Mouse (Mus musculus): ENCODE results near the gene Fam19a2.

Fam19a2 gene

GRCm38 (mm10) chr10:123572342-123573070 lies 308.7 kb downstream of the Fam19a2 start:
- no peak for DNase-seq

GRCm38 (mm10) chr10:123577823-123578222 lies 314.0 kb downstream of the Fam19a2 start:
- no peak for DNase-seq

GRCm38 (mm10) chr10:123579012-123579411 lies 315.2 kb downstream of the Fam19a2 start:
- no peak for DNase-seq

- no peak for DNase-seq
These were observed 331.2 kb downstream of the Fam19a2 start for GRCm38 (mm10) chr10:123595043-123595442.

GRCm38 (mm10) chr10:123597059-123597458 lies 333.3 kb downstream of the Fam19a2 start:
- DNase-seq, result no peak

- DNase-seq, result peak; percentile 6
These were observed 341.9 kb downstream of the Fam19a2 start for GRCm38 (mm10) chr10:123605671-123606070.

GRCm38 (mm10) chr10:123626691-123627090 lies 362.9 kb downstream of the Fam19a2 start:
- no peak for DNase-seq

- no peak for DNase-seq
These were observed 365.5 kb downstream of the Fam19a2 start for GRCm38 (mm10) chr10:123629248-123629744.

GRCm38 (mm10) chr10:123632029-123632428 lies 368.2 kb downstream of the Fam19a2 start:
- DNase-seq, result no peak

- DNase-seq, result no peak
These were observed 372.9 kb downstream of the Fam19a2 start for GRCm38 (mm10) chr10:123636655-123637054.

GRCm38 (mm10) chr10:123637496-123637895 lies 373.7 kb downstream of the Fam19a2 start:
- no peak for DNase-seq

- DNase-seq, result no peak
These were observed 381.8 kb downstream of the Fam19a2 start for GRCm38 (mm10) chr10:123645568-123645967.

- no peak for DNase-seq
These were observed 407.4 kb downstream of the Fam19a2 start for GRCm38 (mm10) chr10:123671208-123671607.

GRCm38 (mm10) chr10:123678284-123678864 lies 414.6 kb downstream of the Fam19a2 start:
- DNase-seq, result no peak

- DNase-seq, result no peak
These were observed 419.0 kb downstream of the Fam19a2 start for GRCm38 (mm10) chr10:123682718-123683255.

- DNase-seq, result no peak
These were observed 428.6 kb downstream of the Fam19a2 start for GRCm38 (mm10) chr10:123692186-123692925.

- DNase-seq, result no peak
These were observed 429.1 kb downstream of the Fam19a2 start for GRCm38 (mm10) chr10:123692926-123693224.

- DNase-seq, result no peak
These were observed 438.8 kb downstream of the Fam19a2 start for GRCm38 (mm10) chr10:123702595-123702994.

- no peak for DNase-seq
These were observed 443.2 kb downstream of the Fam19a2 start for GRCm38 (mm10) chr10:123707026-123707425.

- DNase-seq, result no peak
These were observed 446.9 kb downstream of the Fam19a2 start for GRCm38 (mm10) chr10:123710738-123711137.

GRCm38 (mm10) chr10:123721952-123722460 lies 458.2 kb downstream of the Fam19a2 start:
- no peak for DNase-seq

GRCm38 (mm10) chr10:123723641-123724040 lies 459.8 kb downstream of the Fam19a2 start:
- DNase-seq, result no peak

- DNase-seq, result no peak
These were observed 484.5 kb downstream of the Fam19a2 start for GRCm38 (mm10) chr10:123748317-123748716.

All from lung, postnatal 36 days (tissue).